Mouse (Mus musculus): ENCODE measurements around the gene Ntrk2. TPM values are rescaled to one million over a fixed set of nuclear protein-coding genes. Genes with fewer than 3 reads are reported as not detected.

Gene Ntrk2
- polyA plus RNA-seq, 1 experiment from 2014 or later, result 1.7 TPM

DNA sequence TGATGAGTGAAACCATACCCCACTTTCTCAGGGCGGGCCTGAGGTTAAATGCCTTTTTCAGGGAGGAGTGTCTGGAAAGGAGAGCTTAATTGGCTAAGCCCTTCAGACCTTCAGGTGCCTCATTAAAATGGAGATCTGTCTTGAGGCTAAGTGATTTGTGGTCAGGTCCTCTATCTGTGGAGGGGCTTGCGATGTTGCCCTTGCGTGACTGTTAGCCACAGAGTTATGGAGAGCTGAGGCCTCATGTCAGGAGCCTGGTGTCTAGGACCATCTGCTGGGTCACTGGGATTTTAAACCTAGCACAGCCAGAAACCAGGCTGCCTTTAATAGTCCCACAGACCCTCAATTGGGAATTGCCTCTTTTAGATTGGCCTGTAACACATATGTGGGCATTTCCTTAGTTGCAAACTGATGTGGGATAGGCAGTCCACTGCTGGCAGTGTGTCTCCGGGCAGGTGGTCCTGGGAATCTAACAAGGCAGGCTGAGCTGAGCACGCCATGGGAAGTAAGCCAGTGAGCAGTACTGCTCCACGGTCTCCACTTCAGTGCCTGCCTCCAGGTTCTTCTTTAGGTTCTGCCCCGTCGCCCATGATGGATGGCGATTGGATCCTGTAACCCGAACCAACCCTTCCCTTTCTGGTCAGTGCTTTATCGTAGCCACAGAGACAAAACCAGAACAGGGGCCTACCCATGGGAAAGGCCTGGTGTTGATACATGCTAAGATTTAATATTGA, 152.0 kb downstream of the Ntrk2 start:
- Histone ChIP-seq H3K4me2 (replicated peaks) (no peak overlapping the region), H3K27me3 (replicated peaks) (no peaks in the 10 kb centered on the region), H3K27ac (no peak overlapping the region), H3K9me3 (no peaks in the 10 kb centered on the region), H3K9ac (no peak overlapping the region), H3K4me1 (replicated peaks) (no peaks in the 10 kb centered on the region), H3K4me3 (replicated peaks) (no peak overlapping the region), H3K36me3 (no peaks in the 10 kb centered on the region)
- 75% methylated on average over 11 of the region's 11 CpGs for WGBS
- ATAC-seq, result no peak

DNA sequence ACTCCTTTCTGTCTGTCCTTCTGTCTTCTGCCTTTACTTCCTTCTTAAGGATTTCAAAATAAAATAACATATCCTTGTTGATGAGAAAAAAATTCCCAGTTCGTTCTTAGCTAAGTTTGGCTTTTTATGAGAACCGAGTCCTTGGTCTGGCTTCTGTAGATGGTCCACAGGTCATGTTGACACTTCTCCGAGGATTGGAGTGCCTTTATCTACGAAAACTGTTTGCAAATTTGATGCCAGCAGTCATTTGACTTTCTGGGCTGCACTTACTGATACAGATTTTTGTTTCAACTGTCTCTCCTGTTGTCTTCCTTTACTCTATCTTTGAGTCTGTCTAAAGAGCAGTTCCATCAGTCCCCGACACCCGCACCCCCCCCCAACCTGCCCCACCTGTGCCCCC, 154.0 kb downstream of the Ntrk2 start:
- no peak overlapping the region for H3K9ac ChIP-seq
- H3K27me3 ChIP-seq (replicated peaks), result no peaks in the 10 kb centered on the region
- H3K4me2 ChIP-seq (replicated peaks), result no peak overlapping the region
- no peaks in the 10 kb centered on the region for H3K9me3 ChIP-seq
- WGBS, result 64% methylated on average over 6 of the region's 6 CpGs
- H3K36me3 ChIP-seq, result no peaks in the 10 kb centered on the region
- H3K4me3 ChIP-seq (replicated peaks), result no peak overlapping the region
- no peak for ATAC-seq
- no peaks in the 10 kb centered on the region for H3K4me1 ChIP-seq (replicated peaks)
- H3K27ac ChIP-seq, result no peak overlapping the region

DNA sequence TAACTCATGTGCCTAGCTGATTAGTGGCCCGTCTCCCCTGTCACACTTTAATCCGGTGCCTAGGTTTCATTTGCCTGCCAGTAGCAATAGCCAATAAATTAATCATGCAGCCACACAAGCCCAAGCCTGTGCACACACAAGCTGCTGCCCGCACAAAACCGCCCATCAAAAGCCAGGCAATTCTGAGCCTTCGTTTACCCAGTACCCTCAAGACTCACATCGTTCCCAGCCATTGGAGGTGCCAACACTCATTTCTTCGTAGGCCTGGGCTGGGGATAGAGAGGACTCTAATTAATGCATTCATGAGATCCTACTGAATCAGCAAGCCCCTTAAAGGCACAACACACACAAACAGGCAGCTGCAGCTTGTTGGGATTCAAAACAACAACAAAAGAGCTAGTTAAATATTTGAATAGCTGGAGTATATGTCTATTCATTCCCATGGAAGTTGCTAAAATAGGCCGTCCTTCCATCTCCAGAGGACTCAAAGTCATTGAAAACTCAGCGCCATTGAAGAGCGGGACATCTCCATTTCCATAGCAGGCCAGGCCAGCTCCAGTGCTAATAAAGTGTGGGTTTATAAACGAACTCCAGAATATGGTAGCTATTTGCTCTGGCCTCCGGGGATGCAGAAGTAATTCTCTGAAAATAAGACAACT, 158.5 kb downstream of the Ntrk2 start:
- no peaks in the 10 kb centered on the region for H3K4me1 ChIP-seq (replicated peaks)
- no peak for ATAC-seq
- no peak overlapping the region for H3K4me2 ChIP-seq (replicated peaks)
- H3K27ac ChIP-seq, result no peak overlapping the region
- no peaks in the 10 kb centered on the region for H3K36me3 ChIP-seq
- H3K27me3 ChIP-seq (replicated peaks), result no peaks in the 10 kb centered on the region
- H3K4me3 ChIP-seq (replicated peaks), result no peak overlapping the region
- WGBS, result 76% methylated on average over 12 of the region's 12 CpGs
- no peak overlapping the region for H3K9ac ChIP-seq
- H3K9me3 ChIP-seq, result no peaks in the 10 kb centered on the region

DNA sequence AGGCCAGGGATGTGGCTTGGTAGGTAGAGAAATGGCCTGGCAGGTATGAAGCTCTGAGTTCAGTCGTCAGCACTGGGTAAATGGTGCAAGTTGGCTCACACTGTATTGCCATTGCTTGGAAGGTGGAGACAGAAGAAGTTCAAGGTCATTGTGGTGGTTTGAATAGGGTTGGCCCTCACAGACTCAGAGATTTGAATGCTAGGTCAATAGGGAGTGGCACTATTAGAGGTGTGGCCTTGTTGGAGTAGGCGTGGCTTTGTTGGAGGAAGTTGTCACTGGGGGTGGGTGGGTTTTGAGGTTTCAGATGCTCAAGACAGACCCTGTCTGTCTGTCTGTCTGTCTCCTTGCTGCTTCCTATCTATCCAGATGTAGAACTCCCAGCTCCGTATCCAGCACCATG, 159.5 kb downstream of the Ntrk2 start:
- H3K27ac ChIP-seq, result no peak overlapping the region
- no peaks in the 10 kb centered on the region for H3K27me3 ChIP-seq (replicated peaks)
- H3K9me3 ChIP-seq, result no peaks in the 10 kb centered on the region
- 94% methylated on average over 3 of the region's 3 CpGs for WGBS
- H3K9ac ChIP-seq, result no peak overlapping the region
- H3K4me1 ChIP-seq (replicated peaks), result no peaks in the 10 kb centered on the region
- no peak for ATAC-seq
- H3K4me3 ChIP-seq (replicated peaks), result no peak overlapping the region
- H3K36me3 ChIP-seq, result no peaks in the 10 kb centered on the region
- H3K4me2 ChIP-seq (replicated peaks), result no peak overlapping the region

DNA sequence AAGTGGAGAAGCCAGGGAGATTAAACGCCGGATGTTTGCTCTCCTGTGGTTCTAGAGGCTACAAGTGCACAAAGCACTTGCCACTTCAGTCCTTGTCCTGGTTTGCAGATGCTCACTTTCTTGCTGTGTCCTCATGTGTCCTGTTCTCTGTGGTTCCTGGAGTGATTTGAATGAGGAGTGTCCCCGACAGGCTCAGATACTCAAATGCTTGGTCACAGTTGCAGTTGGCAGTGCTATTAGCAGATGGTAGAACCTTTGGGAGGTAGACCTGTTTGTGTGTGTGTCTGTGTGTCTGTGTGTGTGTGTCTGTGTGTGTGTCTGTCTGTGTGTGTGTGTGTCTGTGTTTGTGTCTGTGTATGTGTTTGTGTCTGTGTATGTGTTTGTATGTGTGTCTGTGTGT, 160.1 kb downstream of the Ntrk2 start:
- WGBS, result 69% methylated on average over 3 of the region's 3 CpGs
- Histone ChIP-seq H3K27me3 (replicated peaks) (no peaks in the 10 kb centered on the region), H3K9me3 (no peaks in the 10 kb centered on the region), H3K4me1 (replicated peaks) (no peaks in the 10 kb centered on the region), H3K27ac (no peak overlapping the region), H3K4me2 (replicated peaks) (no peak overlapping the region), H3K4me3 (replicated peaks) (no peak overlapping the region), H3K9ac (no peak overlapping the region), H3K36me3 (no peaks in the 10 kb centered on the region)
- ATAC-seq, result no peak

DNA sequence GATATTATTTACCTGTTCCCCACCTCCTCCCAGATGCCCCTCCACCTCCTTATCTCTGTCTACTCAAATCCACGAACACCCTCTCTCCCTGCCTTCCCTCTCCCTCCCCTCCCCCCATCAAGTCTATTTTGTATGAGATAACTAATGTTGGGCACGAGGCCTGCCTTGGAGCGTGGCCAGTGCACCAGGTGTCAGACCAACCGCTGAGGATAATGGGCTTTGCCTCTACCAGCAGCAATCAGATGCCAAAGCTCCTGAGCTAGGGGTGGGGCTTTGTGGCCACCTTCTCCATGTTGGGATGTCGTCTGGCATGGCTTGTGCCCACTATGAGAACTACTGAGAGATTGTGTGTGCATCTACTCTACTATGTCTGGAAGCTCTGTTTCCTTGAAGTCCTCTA, 161.8 kb downstream of the Ntrk2 start:
- H3K9me3 ChIP-seq, result no peaks in the 10 kb centered on the region
- H3K36me3 ChIP-seq, result no peaks in the 10 kb centered on the region
- H3K9ac ChIP-seq, result no peak overlapping the region
- no peak for ATAC-seq
- no peaks in the 10 kb centered on the region for H3K4me1 ChIP-seq (replicated peaks)
- H3K27me3 ChIP-seq (replicated peaks), result no peaks in the 10 kb centered on the region
- WGBS, result 56% methylated on average over 5 of the region's 5 CpGs
- no peak overlapping the region for H3K27ac ChIP-seq
- H3K4me3 ChIP-seq (replicated peaks), result no peak overlapping the region
- no peak overlapping the region for H3K4me2 ChIP-seq (replicated peaks)

DNA sequence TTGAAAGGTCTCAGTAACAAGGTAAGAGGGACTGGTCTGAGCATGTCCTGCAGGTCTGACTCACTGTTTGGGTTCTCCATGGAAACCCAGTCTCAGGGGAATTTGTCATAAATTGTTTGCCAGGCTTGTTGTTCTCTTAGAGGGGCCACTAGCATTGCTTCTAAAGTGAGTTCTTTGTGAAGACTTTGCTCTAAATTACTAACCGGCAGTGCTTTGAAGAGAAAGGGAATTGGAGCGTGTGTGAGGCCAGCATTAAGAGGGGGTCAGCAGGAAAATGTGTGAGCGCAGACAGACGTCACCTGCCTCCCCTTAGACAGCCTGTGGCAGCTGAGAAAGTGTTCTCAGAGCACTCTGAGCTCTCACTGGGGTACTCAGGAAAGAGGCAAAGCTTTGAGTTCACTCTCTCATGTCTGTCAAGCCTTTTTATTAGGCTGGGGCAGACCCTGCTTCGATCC, 165.1 kb downstream of the Ntrk2 start:
- ATAC-seq, result no peak
- 50% methylated on average over 5 of the region's 5 CpGs for WGBS
- Histone ChIP-seq H3K27ac (no peak overlapping the region), H3K27me3 (replicated peaks) (no peaks in the 10 kb centered on the region), H3K4me1 (replicated peaks) (no peaks in the 10 kb centered on the region), H3K36me3 (no peaks in the 10 kb centered on the region), H3K9me3 (no peaks in the 10 kb centered on the region), H3K4me3 (replicated peaks) (no peak overlapping the region), H3K9ac (no peak overlapping the region), H3K4me2 (replicated peaks) (no peak overlapping the region)

DNA sequence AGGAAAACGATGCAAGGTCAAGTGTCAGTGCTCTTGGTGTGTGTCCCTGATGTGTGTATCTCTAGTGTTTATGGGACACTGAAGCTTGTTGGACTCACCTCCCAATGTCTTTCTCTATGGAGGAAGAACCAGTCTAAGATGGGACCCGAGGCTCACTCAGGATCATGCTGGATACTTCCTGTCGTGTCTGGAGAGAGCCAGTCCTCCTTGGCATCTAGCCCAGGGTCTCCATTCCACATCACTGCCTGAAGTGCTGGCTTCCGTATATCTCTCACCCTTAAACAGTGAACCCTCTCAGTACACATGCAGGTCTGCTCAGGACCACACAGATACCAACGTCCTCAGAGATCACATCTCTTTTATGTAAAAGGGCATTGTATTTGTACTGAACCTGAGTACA, 166.1 kb downstream of the Ntrk2 start:
- Histone ChIP-seq H3K4me1 (replicated peaks) (no peaks in the 10 kb centered on the region), H3K27me3 (replicated peaks) (no peaks in the 10 kb centered on the region), H3K9ac (no peak overlapping the region), H3K9me3 (no peaks in the 10 kb centered on the region), H3K27ac (no peak overlapping the region), H3K4me3 (replicated peaks) (no peak overlapping the region), H3K36me3 (no peaks in the 10 kb centered on the region), H3K4me2 (replicated peaks) (no peak overlapping the region)
- ATAC-seq, result no peak
- WGBS, result 52% methylated on average over 5 of the region's 5 CpGs

DNA sequence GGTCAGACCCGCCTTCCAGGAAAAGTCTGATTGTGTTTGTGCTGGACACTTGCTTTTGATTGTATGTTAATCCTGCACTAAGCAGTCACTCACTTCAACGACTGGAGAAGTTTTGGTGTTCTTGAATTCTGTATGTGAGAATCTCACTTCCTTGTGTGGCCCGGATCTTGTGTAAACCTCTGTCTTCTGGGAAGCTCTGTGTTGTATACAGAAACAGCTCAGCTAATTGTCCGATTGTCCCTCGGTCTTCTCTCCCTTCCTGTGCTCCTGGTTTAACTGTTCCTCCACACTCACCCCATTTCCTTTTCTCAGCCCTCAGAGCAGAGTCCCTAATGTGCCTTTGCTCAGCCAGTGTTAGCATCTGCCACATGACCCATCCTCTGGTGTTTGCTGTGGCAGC, 190.1 kb downstream of the Ntrk2 start:
- Histone ChIP-seq H3K4me2 (replicated peaks) (no peak overlapping the region), H3K9me3 (no peaks in the 10 kb centered on the region), H3K9ac (no peak overlapping the region), H3K4me3 (replicated peaks) (no peak overlapping the region), H3K4me1 (replicated peaks) (no peaks in the 10 kb centered on the region), H3K27me3 (replicated peaks) (no peaks in the 10 kb centered on the region), H3K27ac (no peak overlapping the region), H3K36me3 (no peaks in the 10 kb centered on the region)
- WGBS, result 44% methylated on average over 5 of the region's 5 CpGs
- no peak for ATAC-seq

DNA sequence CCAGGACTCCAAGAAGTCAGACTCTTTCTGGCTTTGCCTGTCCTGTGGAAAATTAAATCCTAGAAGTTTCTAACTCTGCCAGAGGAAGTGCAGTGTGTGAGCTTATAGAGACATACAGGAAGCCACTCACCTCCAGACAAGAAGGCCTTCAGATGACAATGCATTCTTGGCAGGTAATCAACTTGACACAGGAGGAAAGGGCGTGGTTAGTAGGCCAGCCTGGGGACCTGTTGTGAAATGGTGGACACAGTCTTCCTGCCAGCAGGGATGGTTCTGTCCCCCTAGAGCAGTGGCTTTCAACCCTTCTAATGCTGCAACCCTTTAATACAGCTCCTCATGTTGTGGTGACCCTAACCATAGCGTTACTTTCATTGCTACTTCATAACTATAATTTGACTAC, 191.4 kb downstream of the Ntrk2 start:
- Histone ChIP-seq H3K9me3 (no peaks in the 10 kb centered on the region), H3K36me3 (no peaks in the 10 kb centered on the region), H3K27me3 (replicated peaks) (no peaks in the 10 kb centered on the region), H3K27ac (no peak overlapping the region), H3K9ac (no peak overlapping the region), H3K4me3 (replicated peaks) (no peak overlapping the region), H3K4me2 (replicated peaks) (no peak overlapping the region), H3K4me1 (replicated peaks) (no peaks in the 10 kb centered on the region)
- 79% methylated on average over 2 of the region's 2 CpGs for WGBS
- no peak for ATAC-seq

DNA sequence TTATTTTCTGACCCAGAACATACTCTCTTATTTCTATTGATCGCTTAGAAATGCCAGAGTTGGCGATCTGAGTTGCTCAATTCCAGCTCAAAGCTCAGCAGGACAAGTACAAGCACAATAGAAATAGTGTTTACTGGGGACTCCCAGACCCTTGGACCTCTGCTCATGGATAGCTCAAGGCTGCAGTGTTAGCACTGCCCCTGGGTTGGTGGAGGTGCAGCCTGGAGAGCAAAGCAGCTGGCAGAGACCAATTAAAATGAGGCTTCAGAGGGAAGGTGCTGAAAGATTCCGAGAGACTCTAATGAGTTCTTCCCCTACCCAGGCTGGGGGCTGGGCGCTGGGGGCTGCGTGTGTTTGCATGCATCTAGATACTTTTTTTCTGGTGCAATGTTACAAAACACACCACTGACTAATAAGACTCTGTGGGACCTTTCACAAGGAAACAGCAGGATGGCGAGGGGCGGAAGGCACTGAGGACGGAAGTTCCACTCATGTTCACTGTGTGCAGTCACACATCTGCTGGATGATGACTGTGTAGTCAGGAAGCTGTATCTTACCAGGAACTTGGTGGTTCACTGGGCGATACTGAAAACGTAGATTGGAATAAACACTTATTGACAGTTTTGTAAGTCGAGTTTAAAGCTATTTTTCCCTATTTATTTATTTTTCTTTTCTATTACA, 193.1 kb downstream of the Ntrk2 start:
- ATAC-seq, result no peak
- no peaks in the 10 kb centered on the region for H3K27me3 ChIP-seq (replicated peaks)
- H3K9ac ChIP-seq, result no peak overlapping the region
- no peaks in the 10 kb centered on the region for H3K36me3 ChIP-seq
- H3K4me2 ChIP-seq (replicated peaks), result no peak overlapping the region
- H3K4me1 ChIP-seq (replicated peaks), result no peaks in the 10 kb centered on the region
- H3K4me3 ChIP-seq (replicated peaks), result no peak overlapping the region
- no peak overlapping the region for H3K27ac ChIP-seq
- H3K9me3 ChIP-seq, result no peaks in the 10 kb centered on the region
- WGBS, result 61% methylated on average over 11 of the region's 11 CpGs

DNA sequence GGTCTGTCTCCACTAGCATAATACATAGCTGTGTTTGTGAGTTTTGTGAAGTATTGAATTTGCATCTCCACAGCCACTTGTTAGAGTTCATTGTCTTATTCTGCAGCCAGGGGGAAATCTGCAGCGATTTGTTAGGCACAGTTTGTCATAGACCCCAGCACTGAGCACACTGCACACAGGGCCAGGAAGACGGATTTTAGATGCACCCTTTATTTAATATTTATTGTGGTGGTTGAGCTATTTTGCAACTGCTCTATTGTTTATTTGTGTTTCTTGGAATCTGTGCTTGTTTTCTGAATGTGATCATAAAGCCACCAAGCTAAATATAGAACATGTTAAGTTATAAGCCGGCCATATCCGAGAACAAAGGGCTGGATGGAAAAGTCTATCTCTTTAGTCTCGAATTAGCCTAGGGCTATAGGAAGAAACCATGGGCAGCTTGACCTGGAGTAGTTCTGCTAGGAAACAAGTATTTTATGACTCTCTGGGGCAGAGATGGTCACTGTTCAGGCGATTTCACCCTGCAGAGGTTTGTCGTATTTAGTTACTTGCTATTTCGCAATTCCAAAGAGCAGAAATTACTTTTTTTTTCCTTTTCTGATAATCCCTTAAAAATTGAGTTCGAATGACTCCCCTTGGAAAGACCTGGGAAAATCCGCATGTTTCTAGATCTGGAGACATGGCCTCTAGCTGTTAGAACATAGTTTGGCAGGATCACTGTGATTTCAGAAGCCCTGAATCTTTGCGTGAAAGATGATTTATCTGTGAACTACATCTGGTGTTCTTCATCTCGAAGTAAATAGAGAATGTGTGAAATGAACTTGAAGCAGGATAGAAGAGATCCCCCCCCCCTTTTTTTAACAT, 196.8 kb downstream of the Ntrk2 start:
- Histone ChIP-seq H3K27me3 (replicated peaks) (no peaks in the 10 kb centered on the region), H3K9ac (no peak overlapping the region), H3K4me1 (replicated peaks) (no peaks in the 10 kb centered on the region), H3K36me3 (no peaks in the 10 kb centered on the region), H3K9me3 (no peaks in the 10 kb centered on the region), H3K4me3 (replicated peaks) (no peak overlapping the region), H3K27ac (no peak overlapping the region), H3K4me2 (replicated peaks) (no peak overlapping the region)
- 63% methylated on average over 12 of the region's 12 CpGs for WGBS
- no peak for ATAC-seq
